Mouse (Mus musculus): ENCODE measurements at regions not wholly inside any gene's neighbourhood (a gene's known extent, or its start where the extent isn't known, plus 50 kb on each side); places are given as distances from the start of the nearest gene placed in this dataset.

DNA sequence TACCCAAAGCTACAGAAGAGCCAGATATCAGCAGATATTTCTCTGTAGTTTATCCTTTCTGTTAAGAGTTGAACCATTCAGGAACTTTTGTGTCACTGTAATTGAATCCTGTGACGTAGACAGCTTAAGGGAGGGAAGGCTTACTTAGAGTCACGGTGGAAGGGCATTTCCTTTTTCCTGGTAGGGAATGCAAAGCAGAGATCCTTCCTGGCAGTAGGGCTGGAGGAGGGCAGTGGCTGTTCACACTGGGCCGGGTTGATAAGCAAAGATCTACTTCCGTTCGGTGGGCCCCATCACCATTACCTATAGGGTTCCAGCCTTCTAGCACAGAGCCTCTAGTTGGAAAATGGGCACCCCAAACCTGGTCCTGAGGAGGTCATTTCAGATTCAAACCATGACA lies 710.7 kb upstream of the Car8 start:
- H3K79me2 ChIP-seq (replicated peaks; ENCODE audit: control insufficient read depth, insufficient read depth, low read length), result no peaks in the 10 kb centered on the region
- intact Hi-C loops (cut with DNase I), result no loop called here
- no peak overlapping the region for H3K27ac ChIP-seq
- 59% methylated on average over 5 of the region's 5 CpGs for WGBS
- peaks cover 6% of the 10 kb centered on the region for H3K4me1 ChIP-seq (ENCODE audit: control insufficient read depth, insufficient read depth, low read length)
- no peak for DNase-seq
- no peaks in the 10 kb centered on the region for H3K36me3 ChIP-seq (ENCODE audit: control insufficient read depth, insufficient read depth, low read length)
- no peak overlapping the region for H3K9ac ChIP-seq (ENCODE audit: low read depth, low read length)
- TF ChIP-seq CTCF (IDR thresholded peaks at IDR 0.05) (no peak), POLR2A (IDR thresholded peaks at IDR 0.05; ENCODE audit: insufficient read depth, low read depth, low read length) (no peak), EP300 (IDR thresholded peaks at IDR 0.05; ENCODE audit: insufficient read depth, low read depth, low read length) (no peak)
- no peak overlapping the region for H3K4me3 ChIP-seq
- no peaks in the 10 kb centered on the region for H3K27me3 ChIP-seq (ENCODE audit: control insufficient read depth, insufficient read depth, low read length)

- TF ChIP-seq EP300 (IDR thresholded peaks at IDR 0.05; ENCODE audit: insufficient read depth, low read depth, low read length) (no peak), CTCF (IDR thresholded peaks at IDR 0.05) (no peak), POLR2A (IDR thresholded peaks at IDR 0.05; ENCODE audit: insufficient read depth, low read depth, low read length) (no peak)
- Histone ChIP-seq H3K36me3 (ENCODE audit: control insufficient read depth, insufficient read depth, low read length) (no peaks in the 10 kb centered on the region), H3K27ac (no peak overlapping the region), H3K79me2 (replicated peaks; ENCODE audit: control insufficient read depth, insufficient read depth, low read length) (no peaks in the 10 kb centered on the region), H3K4me1 (ENCODE audit: control insufficient read depth, insufficient read depth, low read length) (no peaks in the 10 kb centered on the region), H3K27me3 (ENCODE audit: control insufficient read depth, insufficient read depth, low read length) (no peaks in the 10 kb centered on the region), H3K4me3 (no peak overlapping the region), H3K9ac (ENCODE audit: low read depth, low read length) (no peak overlapping the region)
- 91% methylated on average over 10 of the region's 10 CpGs for WGBS
- DNase-seq, result no peak
- intact Hi-C loops (cut with DNase I), result no loop called here
Measured at GRCm38 (mm10) chr4:8945116-8945515, 706.3 kb upstream of the Car8 start.

GRCm38 (mm10) chr4:8943080-8943479 lies 704.2 kb upstream of the Car8 start:
- TF ChIP-seq EP300 (IDR thresholded peaks at IDR 0.05; ENCODE audit: insufficient read depth, low read depth, low read length) (no peak), CTCF (IDR thresholded peaks at IDR 0.05) (no peak), POLR2A (IDR thresholded peaks at IDR 0.05; ENCODE audit: insufficient read depth, low read depth, low read length) (no peak)
- DNase-seq, result no peak
- Histone ChIP-seq H3K36me3 (ENCODE audit: control insufficient read depth, insufficient read depth, low read length) (no peaks in the 10 kb centered on the region), H3K4me1 (ENCODE audit: control insufficient read depth, insufficient read depth, low read length) (peaks cover 6% of the 10 kb centered on the region), H3K27me3 (ENCODE audit: control insufficient read depth, insufficient read depth, low read length) (no peaks in the 10 kb centered on the region), H3K9ac (ENCODE audit: low read depth, low read length) (no peak overlapping the region), H3K27ac (no peak overlapping the region), H3K4me3 (no peak overlapping the region), H3K79me2 (replicated peaks; ENCODE audit: control insufficient read depth, insufficient read depth, low read length) (no peaks in the 10 kb centered on the region)
- 75% methylated on average over 5 of the region's 5 CpGs for WGBS
- intact Hi-C loops (cut with DNase I), result no loop called here

- Histone ChIP-seq H3K27ac (peak overlapping the region; percentile 66), H3K4me1 (ENCODE audit: control insufficient read depth, insufficient read depth, low read length) (peaks cover 6% of the 10 kb centered on the region), H3K27me3 (ENCODE audit: control insufficient read depth, insufficient read depth, low read length) (0 out of 2 replicates have a peak, but pooled peaks cover 2% of the 10 kb centered on the region), H3K79me2 (replicated peaks; ENCODE audit: control insufficient read depth, insufficient read depth, low read length) (no peaks in the 10 kb centered on the region), H3K9ac (ENCODE audit: low read depth, low read length) (no peak overlapping the region), H3K36me3 (ENCODE audit: control insufficient read depth, insufficient read depth, low read length) (no peaks in the 10 kb centered on the region), H3K4me3 (peak overlapping the region; percentile 31; the same call in 1 of the 2 replicates)
- TF ChIP-seq POLR2A (IDR thresholded peaks at IDR 0.05; ENCODE audit: insufficient read depth, low read depth, low read length) (no peak), EP300 (IDR thresholded peaks at IDR 0.05; ENCODE audit: insufficient read depth, low read depth, low read length) (no peak), CTCF (IDR thresholded peaks at IDR 0.05) (no peak)
- DNase-seq, result peak in 1 of 2 experiments; percentile 55
- intact Hi-C loops (cut with DNase I), result no loop called here
- WGBS, result 8% methylated on average over 6 of the region's 6 CpGs
Measured at GRCm38 (mm10) chr4:8938948-8939411, 700.1 kb upstream of the Car8 start.

- Histone ChIP-seq H3K79me2 (replicated peaks; ENCODE audit: control insufficient read depth, insufficient read depth, low read length) (no peaks in the 10 kb centered on the region), H3K27me3 (ENCODE audit: control insufficient read depth, insufficient read depth, low read length) (0 out of 2 replicates have a peak, but pooled peaks cover 2% of the 10 kb centered on the region), H3K4me3 (no peak overlapping the region), H3K27ac (no peak overlapping the region), H3K36me3 (ENCODE audit: control insufficient read depth, insufficient read depth, low read length) (no peaks in the 10 kb centered on the region), H3K9ac (ENCODE audit: low read depth, low read length) (no peak overlapping the region), H3K4me1 (ENCODE audit: control insufficient read depth, insufficient read depth, low read length) (peaks cover 6% of the 10 kb centered on the region)
- WGBS, result 86% methylated on average over 2 of the region's 2 CpGs
- TF ChIP-seq EP300 (IDR thresholded peaks at IDR 0.05; ENCODE audit: insufficient read depth, low read depth, low read length) (no peak), POLR2A (IDR thresholded peaks at IDR 0.05; ENCODE audit: insufficient read depth, low read depth, low read length) (no peak), CTCF (IDR thresholded peaks at IDR 0.05) (no peak)
- no peak for DNase-seq
- intact Hi-C loops (cut with DNase I), result no loop called here
Measured at GRCm38 (mm10) chr4:8935899-8936298, 697.1 kb upstream of the Car8 start.

DNA sequence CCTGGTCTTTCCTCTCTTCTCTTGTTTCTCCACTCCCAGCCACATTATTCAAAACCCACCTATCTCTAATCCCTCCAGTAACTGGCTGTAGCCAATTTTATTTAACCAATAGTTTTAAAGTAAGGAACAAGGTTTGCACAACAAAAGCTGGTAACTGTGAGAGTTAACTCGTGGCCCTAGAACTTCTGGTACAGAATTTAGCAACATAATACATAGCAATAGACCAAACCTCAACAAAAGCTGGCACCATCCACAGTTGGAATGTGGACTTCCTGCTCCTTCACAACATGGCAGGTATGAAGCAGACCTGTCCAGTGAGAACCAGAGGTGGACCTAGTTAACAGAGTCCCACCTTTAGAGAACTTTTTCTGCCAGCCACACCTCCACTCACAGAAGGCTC lies 695.7 kb upstream of the Car8 start:
- Histone ChIP-seq H3K27me3 (ENCODE audit: control insufficient read depth, insufficient read depth, low read length) (0 out of 2 replicates have a peak, but pooled peaks cover 2% of the 10 kb centered on the region), H3K9ac (ENCODE audit: low read depth, low read length) (no peak overlapping the region), H3K27ac (no peak overlapping the region), H3K36me3 (ENCODE audit: control insufficient read depth, insufficient read depth, low read length) (no peaks in the 10 kb centered on the region), H3K4me3 (no peak overlapping the region), H3K4me1 (ENCODE audit: control insufficient read depth, insufficient read depth, low read length) (peaks cover 5% of the 10 kb centered on the region), H3K79me2 (replicated peaks; ENCODE audit: control insufficient read depth, insufficient read depth, low read length) (no peaks in the 10 kb centered on the region)
- no peak for DNase-seq
- 82% methylated on average over 1 of the region's 1 CpGs for WGBS
- TF ChIP-seq EP300 (IDR thresholded peaks at IDR 0.05; ENCODE audit: insufficient read depth, low read depth, low read length) (no peak), POLR2A (IDR thresholded peaks at IDR 0.05; ENCODE audit: insufficient read depth, low read depth, low read length) (no peak), CTCF (IDR thresholded peaks at IDR 0.05) (no peak)
- intact Hi-C loops (cut with DNase I), result no loop called here
